Mouse (Mus musculus) ES-E14 (cell line): ENCODE measurements around the gene Fam169b. TPM values are rescaled to one million over a fixed set of nuclear protein-coding genes. Genes with fewer than 3 reads are reported as not detected.
A peak's percentile ranks its signal among the peaks of the same experiment; 100 is the strongest.

Source experiments
- DNase-seq: peaks from one replicate; pipeline ENCODE4 v3.0.0-alpha.2; 2013; ENCODE audit warnings: low read depth, low spot score
- H3K27ac ChIP-seq: 2 replicates; pipeline ENCODE4 v1.5.1; 2012; ENCODE audit warnings: low read depth, mild to moderate bottlenecking, low read length, moderate library complexity, mixed read lengths; ENCODE audit not compliant: poor library complexity, insufficient read depth, severe bottlenecking
- H3K36me3 ChIP-seq: 2 replicates; pipeline ENCODE4 v1.6.1; 2012; ENCODE audit warnings: mild to moderate bottlenecking, low read length, moderate library complexity, mixed read lengths; ENCODE audit not compliant: control insufficient read depth, poor library complexity, insufficient read depth, severe bottlenecking
- H3K4me1 ChIP-seq, 2 experiments: fragments of 150-350 bp in 1 of 2; sonication (generic) in 1 of 2; 2 replicates each; pipeline ENCODE4 v1.6.1; 2012; ENCODE audit warnings: low read length in 2 of 2, mild to moderate bottlenecking in 1 of 2, mixed read lengths in 1 of 2; ENCODE audit not compliant: control insufficient read depth in 2 of 2, insufficient read depth in 2 of 2, poor library complexity in 1 of 2
- H3K4me3 ChIP-seq, 2 experiments: fragments of 150-350 bp in 1 of 2; sonication (generic) in 1 of 2; 2 replicates each; pipeline ENCODE4 v1.5.1; 2012; ENCODE audit warnings: low read length in 2 of 2, low read depth in 1 of 2, mild to moderate bottlenecking in 1 of 2, mixed read lengths in 1 of 2; ENCODE audit not compliant: insufficient read depth in 1 of 2, poor library complexity in 1 of 2, severe bottlenecking in 1 of 2
- H3K9ac ChIP-seq: 2 replicates; pipeline ENCODE4 v1.6.1; 2012; ENCODE audit warnings: low read depth, mild to moderate bottlenecking, low read length, mixed read lengths; ENCODE audit not compliant: poor library complexity, insufficient read depth, severe bottlenecking
- H3K9me3 ChIP-seq: fragments of 150-350 bp; sonication (generic); 2 replicates; pipeline ENCODE4 v1.6.1; 2012; ENCODE audit warnings: low read depth, mild to moderate bottlenecking, low read length; ENCODE audit not compliant: control insufficient read depth, insufficient read depth
- CHD2 ChIP-seq: IDR thresholded peaks from 2 replicates; pipeline ENCODE4 v1.6.1; 2014; ENCODE audit warnings: mild to moderate bottlenecking, low read depth, low read length, inconsistent platforms
- HCFC1 ChIP-seq: IDR thresholded peaks from 2 replicates; pipeline ENCODE4 v1.6.1; 2012; ENCODE audit warnings: low read length, inconsistent platforms, borderline replicate concordance; ENCODE audit not compliant: insufficient read depth
- MAFK ChIP-seq: IDR thresholded peaks from 2 replicates; pipeline ENCODE4 v1.6.1; 2014; ENCODE audit warnings: mild to moderate bottlenecking, low read depth, low read length, inconsistent platforms; ENCODE audit not compliant: insufficient read depth
- ZC3H11A ChIP-seq: IDR thresholded peaks from 2 replicates; pipeline ENCODE4 v1.6.1; 2012; ENCODE audit warnings: low read depth, mild to moderate bottlenecking, inconsistent platforms, low read length, borderline replicate concordance
- ZNF384 ChIP-seq: IDR thresholded peaks from 2 replicates; pipeline ENCODE4 v1.6.1; 2012; ENCODE audit warnings: low read depth, low read length, inconsistent platforms
- in situ Hi-C, 2 experiments: fragments of 600-800 bp; cut with MboI; formaldehyde crosslinking; loops; one replicate each; pipeline ENCODE4 v1.15.1; 2025; ENCODE audit warnings: low sequenced_read_pairs in 2 of 2, inconsistent platforms in 1 of 2; ENCODE audit not compliant: unreplicated experiment in 2 of 2
- total RNA-seq: library from RNA; depleted of rRNA; stranded (reverse); fragments of 300-350 nt; gene quantifications from 2 replicates; pipeline ENCODE4 v1.2.3, GENCODE M21; 2012

Gene Fam169b
- total RNA-seq, 1 experiment: 5.7 TPM

GRCm38 (mm10) chr7:68250411-68250810 lies 23.2 kb upstream of the Fam169b start:
- Histone ChIP-seq H3K9me3 (no peaks in the 10 kb centered on the region), H3K4me1 (peaks cover 0 to 5% of the 10 kb centered on the region in 2 experiments; a peak in 2 of 4 replicates), H3K27ac (no peak overlapping the region), H3K36me3 (no peaks in the 10 kb centered on the region), H3K4me3 (no peak overlapping the region), H3K9ac (no peak overlapping the region)
- in situ Hi-C loops: no loop called here
- DNase-seq: no peak
- no peak for TF ChIP-seq CHD2
- no peak for TF ChIP-seq MAFK
- no peak for TF ChIP-seq ZC3H11A
- no peak for TF ChIP-seq HCFC1
- TF ChIP-seq ZNF384: no peak

DNA sequence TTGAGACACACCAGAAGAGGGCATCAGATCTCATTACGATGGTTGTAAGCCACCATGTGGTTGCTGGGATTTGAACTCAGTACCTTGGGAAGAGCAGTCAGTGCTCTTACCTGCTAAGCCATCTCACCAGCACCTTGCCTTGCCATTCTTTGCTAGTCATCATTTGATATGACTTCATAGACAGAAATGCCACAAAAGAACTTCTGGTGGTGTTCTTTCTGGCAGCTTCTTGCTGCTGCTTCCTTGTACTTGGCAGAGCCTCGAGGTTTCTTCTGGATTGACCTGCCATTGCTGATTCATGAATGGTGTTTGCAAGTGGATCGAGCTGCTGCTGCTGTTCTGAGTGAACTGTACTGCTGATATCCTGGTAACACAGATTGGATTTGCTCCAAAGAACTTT lies 22.7 kb upstream of the Fam169b start:
- Histone ChIP-seq H3K27ac (no peak overlapping the region), H3K9ac (no peak overlapping the region), H3K36me3 (no peaks in the 10 kb centered on the region), H3K4me3 (no peak overlapping the region), H3K9me3 (no peaks in the 10 kb centered on the region), H3K4me1 (peaks cover 0 to 5% of the 10 kb centered on the region in 2 experiments; a peak in 2 of 4 replicates)
- DNase-seq: no peak
- no peak for TF ChIP-seq MAFK
- TF ChIP-seq ZC3H11A: no peak
- no peak for TF ChIP-seq ZNF384
- TF ChIP-seq HCFC1: no peak
- no peak for TF ChIP-seq CHD2
- in situ Hi-C loops: no loop called here

DNA sequence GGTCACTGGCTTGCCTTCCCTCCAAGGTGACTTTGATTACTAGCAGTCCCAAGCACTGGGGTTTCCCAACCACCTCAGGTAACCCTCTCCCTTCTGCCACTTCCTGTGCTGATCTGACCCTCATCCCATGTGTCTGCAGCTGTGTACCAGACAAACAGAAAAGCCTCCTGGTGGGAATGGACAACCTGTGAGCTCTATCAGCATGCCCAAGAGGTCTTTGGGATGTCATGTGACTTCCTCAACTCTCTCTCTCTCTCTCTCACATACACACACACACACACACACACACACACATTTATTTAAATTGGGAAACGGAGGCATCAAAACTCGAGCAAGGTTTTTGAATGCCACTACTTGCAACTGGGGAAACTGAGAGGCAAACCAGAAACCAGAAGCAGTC lies 15.9 kb upstream of the Fam169b start:
- no peak for TF ChIP-seq ZC3H11A
- TF ChIP-seq CHD2: no peak
- no peak for TF ChIP-seq MAFK
- no peak overlapping the region for H3K27ac ChIP-seq
- H3K36me3 ChIP-seq: peaks cover 2% of the 10 kb centered on the region; the same call in 1 of the 2 replicates
- no peak for DNase-seq
- H3K4me3 ChIP-seq: no peak overlapping the region
- no peaks in the 10 kb centered on the region for H3K9me3 ChIP-seq
- peaks cover 4 to 15% of the 10 kb centered on the region in 2 experiments; a peak in 3 of 4 replicates for H3K4me1 ChIP-seq
- in situ Hi-C loops: no loop called here
- H3K9ac ChIP-seq: no peak overlapping the region

GRCm38 (mm10) chr7:68258326-68259150 lies 15.1 kb upstream of the Fam169b start:
- Histone ChIP-seq H3K36me3 (peaks cover 2% of the 10 kb centered on the region; the same call in 1 of the 2 replicates), H3K9ac (peak overlapping the region; percentile 24; the same call in 1 of the 2 replicates), H3K4me1 (peaks cover 8 to 18% of the 10 kb centered on the region in 2 experiments; a peak in 3 of 4 replicates), H3K27ac (peak overlapping the region; percentile 65), H3K9me3 (no peaks in the 10 kb centered on the region), H3K4me3 (no peak overlapping the region)
- DNase-seq: no peak
- in situ Hi-C loops: no loop called here
- TF ChIP-seq ZNF384 (no peak), ZC3H11A (no peak), MAFK (no peak), CHD2 (no peak), HCFC1 (no peak)
